Mouse (Mus musculus): ENCODE measurements around the gene Snrnp35.
"Not testable (repeated sequence)": the region's sequence is repeated elsewhere in the genome, so short reads cannot be mapped to it uniquely, and the experiment has no call there.

Snrnp35 gene

GRCm38 (mm10) chr5:124500037-124500436 lies 17.1 kb downstream of the Snrnp35 start:
- DNase-seq (ENCODE audit: low read depth, low spot score) = not testable (repeated sequence)

- no peak for DNase-seq (ENCODE audit: low read depth, low spot score)
These were observed 17.6 kb downstream of the Snrnp35 start for GRCm38 (mm10) chr5:124500573-124500972.

- no peak for DNase-seq (ENCODE audit: low read depth, low spot score)
These were observed 18.6 kb downstream of the Snrnp35 start for GRCm38 (mm10) chr5:124501541-124501940.

DNA sequence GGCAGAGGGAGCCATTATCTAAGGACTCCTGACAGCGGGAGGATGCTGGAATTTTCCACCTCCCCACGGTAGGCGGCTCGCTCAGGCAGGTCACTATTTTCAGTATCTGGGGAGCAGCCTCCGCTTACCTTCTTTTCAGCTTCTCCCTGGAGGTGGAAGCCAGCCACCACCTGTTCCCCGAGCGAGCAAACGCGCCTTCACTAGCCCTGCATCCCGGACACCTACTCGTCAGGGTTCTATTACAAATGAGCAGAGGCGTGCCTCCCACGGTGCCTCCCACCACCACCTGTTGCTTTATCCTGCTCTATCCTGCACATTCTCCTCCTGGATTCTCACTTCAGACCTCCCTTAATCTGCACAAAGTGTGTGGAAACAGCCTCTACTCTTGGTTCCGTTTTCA lies 20.8 kb downstream of the Snrnp35 start:
- no peak for DNase-seq (ENCODE audit: low read depth, low spot score)

DNA sequence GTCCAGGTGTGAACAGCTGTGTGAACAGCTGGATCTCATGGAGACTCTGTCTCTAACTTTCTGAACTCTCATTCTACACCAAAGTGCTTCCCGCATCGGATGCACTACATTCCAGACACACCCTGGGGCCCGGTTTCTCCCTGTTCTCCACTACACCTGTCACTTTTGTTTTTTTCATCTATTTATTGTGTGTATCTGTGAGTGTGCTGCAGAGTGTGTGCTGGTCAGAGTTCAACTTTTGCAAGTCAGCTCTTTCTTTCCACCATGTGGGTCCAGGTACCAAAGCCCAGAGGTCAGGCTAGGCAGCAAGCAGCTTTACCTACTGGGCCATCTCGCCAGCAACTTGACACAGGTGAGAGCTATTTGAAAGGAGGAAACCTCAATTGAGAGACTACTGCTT lies 22.3 kb downstream of the Snrnp35 start:
- DNase-seq (ENCODE audit: low read depth, low spot score) = no peak

DNA sequence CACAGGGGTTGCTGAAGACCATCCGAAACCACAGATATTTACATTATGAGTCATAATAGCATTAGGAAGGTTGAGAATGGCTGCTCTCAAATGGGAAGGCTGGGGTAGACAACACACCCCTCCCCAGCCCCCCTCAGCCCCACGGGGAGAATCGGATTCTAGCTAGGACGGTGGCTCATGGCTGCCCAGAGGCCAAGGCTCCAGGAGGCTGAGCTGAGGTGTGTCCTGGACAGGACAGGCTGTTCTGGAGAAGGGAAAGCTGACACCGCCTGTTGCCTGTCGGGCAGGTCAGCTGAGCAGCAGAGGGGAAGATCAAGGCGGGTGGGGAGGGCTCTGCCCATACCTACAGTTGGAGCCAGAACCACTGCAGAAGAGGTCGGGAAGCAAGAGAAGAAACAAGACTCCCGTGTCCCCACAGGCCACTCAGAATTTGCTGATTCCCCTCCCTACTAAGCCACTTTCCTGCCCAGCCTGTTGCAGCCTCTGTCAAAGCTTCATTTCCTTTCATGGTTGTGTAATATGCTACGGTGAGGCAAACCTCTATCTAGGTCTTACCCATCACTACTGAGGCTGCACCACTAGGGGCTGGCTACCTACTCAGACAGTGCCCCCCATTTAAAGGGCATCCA lies 23.9 kb downstream of the Snrnp35 start:
- DNase-seq (ENCODE audit: low read depth, low spot score) = no peak

GRCm38 (mm10) chr5:124509200-124509599 lies 26.3 kb downstream of the Snrnp35 start:
- no peak for DNase-seq (ENCODE audit: low read depth, low spot score)

GRCm38 (mm10) chr5:124509742-124510237 lies 26.9 kb downstream of the Snrnp35 start:
- no peak for DNase-seq (ENCODE audit: low read depth, low spot score)

DNA sequence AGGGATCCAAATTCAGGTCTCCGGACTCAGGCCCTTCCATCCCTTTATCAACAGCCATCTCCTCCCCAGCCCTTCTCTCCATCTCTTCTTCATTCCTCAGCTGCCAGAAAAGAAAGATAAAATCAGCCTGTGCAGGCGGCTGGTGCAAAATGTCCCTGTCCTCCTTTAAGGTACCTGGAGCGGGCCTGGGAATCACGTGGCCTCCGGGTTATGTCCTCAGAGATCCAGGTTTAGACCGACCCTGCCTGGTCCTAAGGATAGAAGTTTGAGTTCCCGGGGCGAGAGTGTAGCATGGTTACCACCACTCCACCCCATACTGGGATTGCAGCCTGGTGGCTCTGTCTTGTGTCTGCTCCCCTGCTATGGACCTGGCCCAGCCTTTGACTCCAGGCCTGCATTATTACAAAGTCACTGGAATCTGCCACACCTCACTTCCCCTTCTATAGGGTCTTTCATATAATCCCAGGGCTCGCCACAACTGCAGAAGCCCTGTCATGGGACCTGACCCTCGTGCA lies 27.7 kb downstream of the Snrnp35 start:
- no peak for DNase-seq (ENCODE audit: low read depth, low spot score)

DNA sequence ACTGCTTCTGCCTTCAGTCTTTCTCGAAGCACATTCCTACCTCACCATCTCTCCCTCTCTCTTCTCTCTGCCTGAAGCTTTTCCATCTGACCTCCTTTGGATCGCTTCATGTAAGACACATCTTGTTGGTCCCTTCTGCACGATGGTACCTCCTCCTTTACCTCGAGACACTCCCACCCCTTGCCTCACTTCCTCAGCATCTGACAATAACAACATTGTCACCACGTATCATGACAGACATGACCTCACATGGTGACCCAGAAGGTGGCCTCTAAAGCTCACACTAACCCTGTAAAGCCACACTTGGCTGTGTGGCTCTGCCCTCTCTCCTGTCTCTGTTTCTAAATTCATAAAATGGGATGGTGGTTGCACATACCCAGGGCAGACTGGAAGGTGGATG lies 32.9 kb downstream of the Snrnp35 start:
- DNase-seq (ENCODE audit: low read depth, low spot score) = no peak

DNA sequence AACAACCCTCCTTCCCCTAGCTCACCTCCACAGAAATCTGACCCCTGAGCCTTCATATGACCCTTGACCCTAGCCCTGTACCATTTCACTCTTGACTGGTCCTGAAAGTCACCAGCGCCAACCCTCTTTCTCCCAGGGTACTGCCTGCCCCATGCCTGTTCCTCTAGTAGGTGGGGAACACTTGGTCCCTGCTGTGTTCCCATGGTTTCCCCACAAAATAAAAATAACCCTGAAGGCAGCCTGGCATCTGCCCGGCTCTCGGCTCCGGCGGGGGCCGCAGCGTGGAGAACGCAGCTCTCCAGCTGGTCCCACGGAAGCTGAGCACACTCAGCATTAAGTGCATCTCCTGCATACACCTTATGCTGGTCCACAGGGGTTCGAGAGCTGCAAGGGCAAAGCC lies 35.7 kb downstream of the Snrnp35 start:
- no peak for DNase-seq (ENCODE audit: low read depth, low spot score)

GRCm38 (mm10) chr5:124521588-124521987 lies 38.7 kb downstream of the Snrnp35 start:
- no peak for DNase-seq (ENCODE audit: low read depth, low spot score)

DNA sequence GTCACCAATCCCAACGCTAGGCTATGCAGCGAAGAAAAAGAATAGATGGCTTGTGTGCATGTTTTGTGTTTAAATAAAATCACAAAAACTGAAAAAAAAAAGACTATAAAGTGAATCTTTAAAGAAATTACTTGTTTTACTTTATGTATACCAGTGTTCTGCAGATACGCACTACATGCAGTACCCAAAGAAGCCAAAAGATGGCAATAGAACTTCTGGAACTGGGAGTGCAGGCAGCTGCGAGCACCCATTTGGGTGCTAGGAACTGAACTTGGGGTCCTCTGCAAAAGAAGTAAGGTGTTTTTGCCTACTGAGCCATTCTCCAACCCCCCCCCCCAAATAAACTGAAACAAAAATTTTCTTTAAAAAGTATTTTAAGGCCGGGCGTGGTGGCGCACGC lies 40.1 kb downstream of the Snrnp35 start:
- no peak for DNase-seq (ENCODE audit: low read depth, low spot score)

GRCm38 (mm10) chr5:124524943-124525342 lies 42.0 kb downstream of the Snrnp35 start:
- no peak for DNase-seq (ENCODE audit: low read depth, low spot score)

GRCm38 (mm10) chr5:124528351-124528750 lies 45.4 kb downstream of the Snrnp35 start:
- DNase-seq (ENCODE audit: low read depth, low spot score) = no peak

DNA sequence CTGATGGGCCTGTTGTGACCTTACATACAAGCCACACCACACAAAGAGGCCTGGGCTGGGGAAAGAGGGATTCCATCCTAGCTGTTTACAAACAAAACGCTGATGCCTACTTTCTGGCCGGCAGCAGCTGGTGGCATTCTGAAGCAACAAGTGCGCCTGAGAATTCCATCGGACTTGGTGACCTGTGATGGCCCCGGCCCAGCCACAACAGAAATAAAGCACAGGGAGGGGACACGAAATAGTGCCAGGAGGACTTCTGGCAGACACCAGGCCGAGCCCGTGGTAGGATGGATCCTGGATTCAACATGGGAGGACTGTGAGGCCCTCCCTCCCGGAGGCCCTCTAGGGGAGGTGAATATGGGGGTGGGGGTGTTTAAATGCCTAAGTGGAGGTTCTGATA lies 45.9 kb downstream of the Snrnp35 start:
- no peak for DNase-seq (ENCODE audit: low read depth, low spot score)

DNA sequence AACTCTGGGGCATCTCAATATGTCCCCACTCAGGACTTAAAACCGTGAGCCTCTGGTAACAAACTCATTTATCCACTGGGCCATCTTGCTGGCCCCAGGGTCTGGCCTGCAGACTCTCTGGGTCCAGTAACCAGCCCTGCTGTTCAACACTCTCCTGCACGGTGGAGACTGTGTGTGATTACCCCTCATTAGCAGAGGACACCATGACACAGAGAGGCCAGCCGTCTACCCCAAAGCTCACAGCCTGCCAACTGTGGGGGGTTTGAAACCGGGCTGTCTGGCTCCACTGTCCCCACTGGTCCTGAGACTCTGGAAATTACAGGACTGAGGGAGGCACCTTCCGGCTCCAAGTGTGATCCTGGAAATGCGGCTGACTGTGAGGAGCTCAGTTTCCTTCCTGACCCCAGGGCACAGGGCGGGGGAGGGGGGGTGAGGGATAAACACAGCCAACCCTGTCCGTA lies 46.3 kb downstream of the Snrnp35 start:
- DNase-seq (ENCODE audit: low read depth, low spot score) = no peak

DNA sequence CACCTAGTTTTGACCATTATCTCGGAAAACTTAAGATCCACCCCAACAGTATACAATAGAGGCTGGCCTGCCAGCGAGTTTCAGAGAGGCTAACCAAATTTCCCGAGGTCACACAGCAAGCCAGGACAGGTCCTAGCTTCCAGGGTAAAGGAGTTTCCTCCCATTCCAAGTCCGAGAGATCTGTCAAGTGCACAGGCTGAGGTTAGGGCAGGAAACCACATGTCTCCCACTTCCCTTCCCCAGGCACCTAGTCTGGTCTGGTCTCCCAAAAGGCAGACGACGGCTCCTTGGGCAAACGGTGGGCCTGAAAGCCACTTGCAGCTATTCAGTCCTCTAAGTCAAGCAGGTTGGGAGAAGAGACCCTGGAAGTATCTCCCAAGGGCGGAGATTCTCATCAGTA lies 46.8 kb downstream of the Snrnp35 start:
- DNase-seq (ENCODE audit: low read depth, low spot score) = no peak

- no peak for DNase-seq (ENCODE audit: low read depth, low spot score)
These were observed 48.0 kb downstream of the Snrnp35 start, which contains the start of gene Rilpl1 for GRCm38 (mm10) chr5:124530655-124531582. TSS of gene Rilpl1 (minus strand) at chr5:124531391.

DNA sequence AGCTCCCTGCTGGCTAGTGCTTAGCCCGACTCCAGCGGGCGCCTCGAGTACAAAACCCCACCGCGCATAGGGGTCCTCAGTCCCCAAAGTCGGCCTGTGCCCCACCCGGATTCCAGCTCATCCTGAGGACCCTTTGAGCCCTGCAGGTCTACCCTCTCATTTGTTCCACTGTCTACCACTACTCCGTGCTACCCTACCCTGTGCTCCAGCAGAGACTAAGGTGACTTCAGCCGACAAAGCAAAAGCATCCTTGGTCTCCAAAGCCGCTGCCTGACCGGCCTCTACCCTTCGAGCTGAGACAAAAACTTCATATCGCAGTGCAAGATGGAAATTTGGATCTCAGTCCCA lies 48.6 kb downstream of the Snrnp35 start:
- DNase-seq (ENCODE audit: low read depth, low spot score) = no peak

DNA sequence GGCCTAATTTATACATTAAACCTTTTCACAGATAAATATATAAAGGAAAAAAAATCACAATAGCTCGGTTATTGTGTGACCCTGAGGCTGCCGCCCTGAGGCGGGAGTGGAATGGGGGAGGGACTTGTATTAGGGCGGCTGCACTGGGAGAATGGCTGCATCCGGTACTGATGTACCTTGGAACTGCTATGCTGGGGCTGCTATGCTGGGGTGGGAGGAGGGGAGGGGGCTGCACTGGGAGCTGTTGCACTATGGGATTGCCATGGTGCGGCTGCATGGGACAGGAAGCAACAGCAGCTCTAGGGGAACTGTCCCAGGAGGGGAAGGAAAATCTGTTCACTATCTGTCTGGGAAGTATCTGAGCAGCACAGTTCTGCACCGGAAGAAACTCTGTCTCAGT lies 49.5 kb downstream of the Snrnp35 start:
- no peak for DNase-seq (ENCODE audit: low read depth, low spot score)

DNA sequence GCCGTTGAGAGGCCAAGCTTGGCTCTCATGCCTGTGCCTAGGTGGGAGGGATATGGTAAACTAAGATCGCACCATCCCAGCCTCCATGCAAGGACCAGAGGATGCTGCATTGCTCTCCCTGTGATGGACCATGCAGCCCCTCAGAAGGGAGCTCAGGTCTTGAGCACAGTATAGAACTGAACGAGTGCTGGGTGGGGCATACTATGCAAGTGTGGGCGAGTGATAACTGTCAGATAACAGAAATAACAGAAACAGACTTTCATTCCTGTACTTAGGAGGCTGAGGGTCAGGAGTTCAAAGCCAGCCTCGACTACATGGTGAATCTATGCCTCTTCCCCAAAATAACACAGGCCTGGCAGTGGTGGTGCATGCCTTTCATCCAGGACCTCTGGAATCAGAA lies 52.1 kb downstream of the Snrnp35 start:
- DNase-seq (ENCODE audit: low read depth, low spot score) = no peak

DNA sequence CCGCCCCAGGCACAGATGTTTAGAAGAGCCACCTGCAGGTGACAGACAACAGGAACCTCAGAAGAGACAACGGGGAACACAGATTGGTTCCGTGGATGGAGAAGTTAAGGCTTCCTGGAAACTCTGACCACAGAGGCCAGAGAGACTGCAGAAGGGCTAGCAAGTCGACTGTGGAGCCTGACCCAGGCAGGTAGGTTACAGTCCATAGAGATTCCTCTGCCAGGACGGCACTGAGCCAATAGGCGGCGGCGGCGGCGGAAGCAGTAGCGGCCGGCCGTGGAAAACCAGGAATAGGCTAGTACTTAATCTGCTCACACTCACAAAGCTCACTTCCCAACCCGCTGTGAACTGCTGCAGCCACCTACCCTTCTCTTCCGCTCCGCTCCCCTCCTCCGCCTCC lies 53.8 kb downstream of the Snrnp35 start:
- no peak for DNase-seq (ENCODE audit: low read depth, low spot score)
